Mouse (Mus musculus): Measurements from ENCODE around the gene Gm47289. TPM values are rescaled to one million over a fixed set of nuclear protein-coding genes. Genes with fewer than 3 reads are reported as not detected.

Gm47289 gene
- polyA plus RNA-seq, 1 experiment = not detected

DNA sequence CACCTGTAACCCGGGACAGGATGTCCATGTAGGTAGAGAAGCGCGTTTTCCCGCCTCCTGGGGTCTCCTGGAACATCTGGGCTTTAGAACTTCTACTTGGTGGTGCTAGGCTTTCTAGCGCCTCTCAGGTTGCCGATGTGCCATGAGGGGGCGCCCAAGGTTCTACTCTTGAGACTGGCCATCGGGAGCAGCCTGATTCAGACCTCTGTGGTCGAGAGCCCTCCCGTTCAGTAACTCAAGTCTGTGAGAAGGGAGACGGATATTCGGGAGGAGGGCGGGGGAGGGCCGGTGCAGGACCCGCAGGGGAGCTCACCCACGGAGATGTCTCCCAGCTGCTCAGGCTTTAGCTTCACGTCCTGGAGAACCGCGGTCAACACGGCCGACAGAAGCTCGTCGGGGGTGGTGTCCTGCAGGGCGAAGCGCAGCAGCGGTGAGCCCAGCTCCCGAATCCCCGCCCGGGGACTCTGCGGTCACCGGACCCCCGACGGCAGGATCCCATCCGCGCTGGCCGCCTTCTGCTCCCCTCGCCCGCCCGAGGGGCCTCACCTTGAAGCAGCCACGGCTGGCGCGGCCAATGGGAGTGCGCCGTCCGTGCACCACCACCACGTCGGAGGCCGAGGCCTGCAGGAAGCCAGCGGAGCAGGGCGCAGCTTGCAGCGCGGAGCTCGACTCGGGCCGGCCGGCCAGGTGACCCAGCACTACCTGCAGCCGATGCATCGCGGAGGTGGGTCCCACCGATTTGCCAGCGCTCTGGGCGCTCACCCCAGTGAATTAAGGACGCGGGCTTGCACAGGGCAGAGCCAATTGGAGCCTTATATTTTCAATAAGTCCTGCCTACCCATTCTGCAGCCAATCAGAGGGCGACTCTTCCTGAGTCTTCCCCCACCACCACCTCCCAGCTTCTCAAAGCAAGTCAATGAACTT lies 2.4 kb upstream of the Gm47289 start, which contains the start of gene Acaa1b:
Gene Acaa1b (minus strand): TSS at position 816 of the 924 bp plus-strand sequence.
- Histone ChIP-seq H3K27ac (ENCODE audit: insufficient read depth, low read length) (no peak within 1 kb of the TSS), H3K4me1 (ENCODE audit: control insufficient read depth, insufficient read depth, insufficient read length) (peaks cover 2% of the 10 kb centered on the region; the same call in 1 of the 2 replicates), H3K27me3 (ENCODE audit: control insufficient read depth, insufficient read depth, low read length) (peaks cover 7% of the 10 kb centered on the region), H3K36me3 (ENCODE audit: control insufficient read depth, insufficient read depth, low read length) (no peaks in the 10 kb centered on the region), H3K4me3 (ENCODE audit: extremely low read depth, insufficient read depth, insufficient read length) (peak within 1 kb of the TSS; percentile 39)
- WGBS = 3% methylated on average over 65 of the region's 65 CpGs
- TF ChIP-seq CTCF (IDR thresholded peaks at IDR 0.05; ENCODE audit: extremely low read depth, insufficient read depth, insufficient read length, insufficient replicate concordance) = peak; percentile 19; the same call in 1 of the 2 replicates
- no peak for TF ChIP-seq POLR2A (IDR thresholded peaks at IDR 0.05; ENCODE audit: low read depth, low read length)
- peak in 1 of 2 experiments; percentile 30 for DNase-seq (ENCODE audit: low read depth in 1 of 2, low spot score in 2 of 2)

DNA sequence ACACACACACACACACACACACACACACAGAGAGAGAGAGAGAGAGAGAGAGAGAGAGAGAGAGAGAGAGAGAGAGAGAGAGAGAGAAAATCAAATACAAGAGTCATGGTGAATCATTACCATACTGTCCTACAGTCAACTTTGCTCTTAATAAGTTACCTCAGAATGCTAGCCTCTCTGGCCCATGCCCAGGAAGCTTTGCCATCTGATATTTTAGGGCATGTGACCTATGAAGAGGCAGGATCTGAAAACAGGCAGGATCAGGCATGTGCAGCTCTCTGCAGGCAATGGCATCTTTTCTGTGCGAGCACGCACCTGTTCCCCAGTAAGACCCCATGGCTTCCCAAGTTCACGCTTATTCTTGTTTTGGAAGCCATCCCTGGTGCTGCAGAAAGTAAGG lies 1.7 kb downstream of the Gm47289 start:
- no peak for DNase-seq (ENCODE audit: low read depth in 1 of 2, low spot score in 2 of 2)
- H3K27ac ChIP-seq (ENCODE audit: insufficient read depth, low read length) = no peak overlapping the region
- H3K36me3 ChIP-seq (ENCODE audit: control insufficient read depth, insufficient read depth, low read length) = no peaks in the 10 kb centered on the region
- no peak overlapping the region for H3K4me3 ChIP-seq (ENCODE audit: extremely low read depth, insufficient read depth, insufficient read length)
- peaks cover 7% of the 10 kb centered on the region for H3K27me3 ChIP-seq (ENCODE audit: control insufficient read depth, insufficient read depth, low read length)
- 91% methylated on average over 3 of the region's 3 CpGs for WGBS
- TF ChIP-seq POLR2A (IDR thresholded peaks at IDR 0.05; ENCODE audit: low read depth, low read length) (no peak), CTCF (IDR thresholded peaks at IDR 0.05; ENCODE audit: extremely low read depth, insufficient read depth, insufficient read length, insufficient replicate concordance) (no peak)
- peaks cover 2% of the 10 kb centered on the region; the same call in 1 of the 2 replicates for H3K4me1 ChIP-seq (ENCODE audit: control insufficient read depth, insufficient read depth, insufficient read length)

DNA sequence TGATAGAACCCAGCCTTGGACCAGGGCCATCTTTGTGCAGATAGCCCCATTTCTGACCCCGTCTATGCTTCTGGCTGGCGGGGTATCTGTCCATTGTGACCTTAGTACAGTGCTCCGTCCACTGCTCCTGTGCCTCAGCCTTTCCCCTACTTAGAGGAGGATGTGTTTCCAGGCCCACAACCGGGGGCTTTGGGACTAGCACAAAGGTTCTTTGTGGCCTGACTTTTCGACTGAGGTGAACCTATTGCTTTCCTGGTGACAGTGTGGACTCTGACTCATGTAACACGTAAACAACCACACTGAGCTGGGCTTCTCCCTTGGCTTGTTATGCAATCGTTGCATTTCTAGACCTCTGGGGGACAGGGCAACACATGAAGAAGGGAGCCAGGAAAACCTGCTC lies 5.8 kb downstream of the Gm47289 start:
- TF ChIP-seq CTCF (IDR thresholded peaks at IDR 0.05; ENCODE audit: extremely low read depth, insufficient read depth, insufficient read length, insufficient replicate concordance) (no peak), POLR2A (IDR thresholded peaks at IDR 0.05; ENCODE audit: low read depth, low read length) (no peak)
- H3K4me1 ChIP-seq (ENCODE audit: control insufficient read depth, insufficient read depth, insufficient read length) = no peaks in the 10 kb centered on the region
- no peak overlapping the region for H3K27ac ChIP-seq (ENCODE audit: insufficient read depth, low read length)
- 81% methylated on average over 7 of the region's 7 CpGs for WGBS
- DNase-seq (ENCODE audit: low read depth in 1 of 2, low spot score in 2 of 2) = no peak
- no peaks in the 10 kb centered on the region for H3K36me3 ChIP-seq (ENCODE audit: control insufficient read depth, insufficient read depth, low read length)
- H3K27me3 ChIP-seq (ENCODE audit: control insufficient read depth, insufficient read depth, low read length) = no peaks in the 10 kb centered on the region; the same call in 1 of the 2 replicates
- H3K4me3 ChIP-seq (ENCODE audit: extremely low read depth, insufficient read depth, insufficient read length) = no peak overlapping the region

DNA sequence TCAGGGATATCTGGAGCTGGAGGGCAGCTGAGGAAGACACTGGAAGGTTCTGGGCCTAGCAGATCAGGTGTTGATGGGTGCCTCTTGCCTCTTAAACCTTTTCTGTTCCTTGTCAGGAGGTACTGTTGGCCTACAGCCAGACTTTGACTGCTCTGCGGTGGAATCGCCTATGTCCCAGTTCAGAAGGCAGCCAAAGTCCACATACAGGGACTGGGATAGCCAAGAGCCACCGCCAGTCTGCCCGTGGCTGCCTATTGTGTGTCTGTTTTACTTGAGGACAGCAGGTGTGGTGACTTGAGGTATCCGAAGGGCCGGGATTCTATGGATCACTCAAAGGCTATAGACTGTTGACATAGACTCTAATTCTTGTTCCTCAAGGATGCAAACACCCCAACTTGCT lies 6.6 kb downstream of the Gm47289 start:
- Histone ChIP-seq H3K4me3 (ENCODE audit: extremely low read depth, insufficient read depth, insufficient read length) (no peak overlapping the region), H3K27ac (ENCODE audit: insufficient read depth, low read length) (no peak overlapping the region)
- DNase-seq (ENCODE audit: low read depth in 1 of 2, low spot score in 2 of 2) = no peak

GRCm38 (mm10) chr9:119167608-119168007 lies 8.6 kb downstream of the Gm47289 start:
- DNase-seq (ENCODE audit: low read depth in 1 of 2, low spot score in 2 of 2) = no peak
- Histone ChIP-seq H3K27me3 (ENCODE audit: control insufficient read depth, insufficient read depth, low read length) (no peaks in the 10 kb centered on the region), H3K27ac (ENCODE audit: insufficient read depth, low read length) (no peak overlapping the region), H3K4me1 (ENCODE audit: control insufficient read depth, insufficient read depth, insufficient read length) (no peaks in the 10 kb centered on the region), H3K4me3 (ENCODE audit: extremely low read depth, insufficient read depth, insufficient read length) (no peak overlapping the region), H3K36me3 (ENCODE audit: control insufficient read depth, insufficient read depth, low read length) (no peaks in the 10 kb centered on the region)
- TF ChIP-seq CTCF (IDR thresholded peaks at IDR 0.05; ENCODE audit: extremely low read depth, insufficient read depth, insufficient read length, insufficient replicate concordance) = no peak
- TF ChIP-seq POLR2A (IDR thresholded peaks at IDR 0.05; ENCODE audit: low read depth, low read length) = no peak
- 93% methylated on average over 2 of the region's 2 CpGs for WGBS

More for the DNA sequence above, 6.6 kb downstream of the Gm47289 start:
- no peaks in the 10 kb centered on the region for H3K27me3 ChIP-seq (ENCODE audit: control insufficient read depth, insufficient read depth, low read length)
- no peaks in the 10 kb centered on the region for H3K36me3 ChIP-seq (ENCODE audit: control insufficient read depth, insufficient read depth, low read length)
- no peaks in the 10 kb centered on the region for H3K4me1 ChIP-seq (ENCODE audit: control insufficient read depth, insufficient read depth, insufficient read length)
- no peak for TF ChIP-seq CTCF (IDR thresholded peaks at IDR 0.05; ENCODE audit: extremely low read depth, insufficient read depth, insufficient read length, insufficient replicate concordance)
- TF ChIP-seq POLR2A (IDR thresholded peaks at IDR 0.05; ENCODE audit: low read depth, low read length) = no peak
- WGBS = 95% methylated on average over 6 of the region's 6 CpGs

GRCm38 (mm10) chr9:119179292-119179691 lies 20.3 kb downstream of the Gm47289 start:
- Histone ChIP-seq H3K27ac (ENCODE audit: insufficient read depth, low read length) (no peak overlapping the region), H3K4me1 (ENCODE audit: control insufficient read depth, insufficient read depth, insufficient read length) (no peaks in the 10 kb centered on the region), H3K27me3 (ENCODE audit: control insufficient read depth, insufficient read depth, low read length) (no peaks in the 10 kb centered on the region), H3K36me3 (ENCODE audit: control insufficient read depth, insufficient read depth, low read length) (no peaks in the 10 kb centered on the region), H3K4me3 (ENCODE audit: extremely low read depth, insufficient read depth, insufficient read length) (no peak overlapping the region)
- 87% methylated on average over 11 of the region's 11 CpGs for WGBS
- TF ChIP-seq CTCF (IDR thresholded peaks at IDR 0.05; ENCODE audit: extremely low read depth, insufficient read depth, insufficient read length, insufficient replicate concordance) (no peak), POLR2A (IDR thresholded peaks at IDR 0.05; ENCODE audit: low read depth, low read length) (no peak)
- no peak for DNase-seq (ENCODE audit: low read depth in 1 of 2, low spot score in 2 of 2)

Data from spleen, adult 2 months (tissue).